Mouse (Mus musculus): ENCODE results near the gene Plac8.

Plac8 gene

DNA sequence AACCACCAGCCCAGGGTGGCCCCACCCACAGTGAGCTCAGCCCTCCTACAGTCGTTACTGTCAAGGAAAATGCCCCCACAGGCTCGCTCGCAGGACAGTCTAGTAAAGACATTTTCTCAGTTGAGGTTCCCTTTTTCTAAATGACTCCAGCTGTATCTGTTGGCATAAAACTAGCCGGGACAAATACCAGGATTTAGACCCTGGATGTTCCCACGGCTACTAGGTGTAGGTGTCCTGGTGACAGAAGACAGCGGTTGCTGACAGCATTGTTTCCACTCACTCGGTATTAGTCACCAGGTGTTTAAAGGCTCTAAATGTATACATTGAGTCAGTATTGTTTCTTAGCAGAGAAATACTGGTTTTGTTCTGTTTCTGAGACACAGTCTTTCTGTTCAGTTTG, 36.2 kb downstream of the Plac8 start:
- in situ Hi-C loops (cut with MboI), result no loop called here

DNA sequence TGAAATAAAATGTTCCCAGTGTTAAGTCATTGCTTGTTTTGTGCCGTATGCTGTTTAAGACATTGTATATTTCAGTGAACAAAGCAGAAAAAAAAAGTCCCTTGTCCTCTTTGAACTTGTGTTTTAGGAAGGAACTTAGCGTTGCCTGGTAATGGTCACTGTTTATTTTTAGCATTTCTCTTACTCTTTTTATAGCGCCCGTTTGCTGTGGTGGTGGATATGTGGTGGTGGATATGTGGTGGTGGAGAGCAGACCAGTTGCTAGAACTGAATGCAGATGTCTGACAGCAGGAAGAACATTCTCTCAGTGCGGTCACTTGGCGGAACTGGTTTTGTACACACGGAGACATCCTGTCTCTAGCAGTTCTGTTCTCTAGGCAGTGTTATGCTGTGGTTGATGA, 45.9 kb downstream of the Plac8 start:
- in situ Hi-C loops (cut with MboI), result no loop called here

DNA sequence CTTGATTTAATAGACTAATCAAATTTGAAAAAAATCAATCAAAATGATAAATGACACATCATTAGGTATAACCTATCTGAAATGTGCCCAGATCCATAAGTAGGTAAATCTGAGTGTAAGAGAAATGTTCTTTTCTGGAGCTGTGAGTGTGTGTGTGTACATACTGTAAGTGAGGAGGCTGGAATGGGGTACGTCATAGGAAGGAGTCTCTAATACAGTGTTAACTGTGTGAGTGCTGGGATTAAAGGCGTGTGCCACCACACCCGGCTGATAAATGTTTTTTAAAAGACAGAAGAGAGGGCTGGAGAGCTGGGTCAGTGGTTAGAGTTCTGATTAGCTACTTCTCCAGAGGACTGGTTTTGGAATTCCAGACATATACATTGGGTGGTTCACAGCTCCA, 46.4 kb downstream of the Plac8 start:
- in situ Hi-C loops (cut with MboI), result no loop called here

DNA sequence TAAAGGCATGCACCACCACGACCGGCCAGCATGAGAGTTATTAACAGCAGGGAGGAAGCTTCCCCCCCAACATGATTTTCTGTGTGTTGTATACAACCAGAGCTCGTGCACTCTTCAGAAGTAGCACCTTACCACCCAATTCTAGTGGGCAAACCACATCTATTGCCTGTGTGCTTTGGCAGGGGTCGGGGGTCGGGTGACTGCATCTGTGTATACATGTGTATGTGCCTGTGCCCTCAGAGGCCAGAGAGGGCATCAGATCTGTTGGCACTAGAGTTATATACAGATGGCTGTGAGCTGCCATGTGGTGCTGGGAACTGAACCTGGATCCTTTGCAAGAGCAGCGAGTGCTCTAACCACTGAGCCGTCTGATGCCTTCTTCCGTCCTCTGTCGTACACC, 47.1 kb downstream of the Plac8 start:
- in situ Hi-C loops (cut with MboI), result no loop called here

DNA sequence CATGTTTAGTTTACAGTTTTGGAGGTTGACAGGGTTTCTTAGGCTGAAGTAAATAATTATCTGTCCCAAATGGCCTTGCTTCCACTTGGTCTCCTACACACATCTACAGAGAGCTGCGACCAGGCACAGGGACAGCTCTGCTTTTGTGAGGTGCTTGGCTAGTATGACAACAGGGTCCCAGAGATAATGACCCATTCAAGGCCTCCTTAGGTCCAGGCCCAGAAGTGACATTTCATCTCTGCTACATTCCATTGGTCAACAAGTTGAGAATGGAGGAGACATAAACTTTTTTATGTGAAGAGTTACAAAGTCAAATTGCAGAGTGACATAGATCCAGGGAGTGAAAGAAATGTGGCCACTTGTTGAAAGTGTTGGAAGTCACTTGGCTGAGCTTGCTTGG, 48.7 kb downstream of the Plac8 start:
- in situ Hi-C loops (cut with MboI), result no loop called here

DNA sequence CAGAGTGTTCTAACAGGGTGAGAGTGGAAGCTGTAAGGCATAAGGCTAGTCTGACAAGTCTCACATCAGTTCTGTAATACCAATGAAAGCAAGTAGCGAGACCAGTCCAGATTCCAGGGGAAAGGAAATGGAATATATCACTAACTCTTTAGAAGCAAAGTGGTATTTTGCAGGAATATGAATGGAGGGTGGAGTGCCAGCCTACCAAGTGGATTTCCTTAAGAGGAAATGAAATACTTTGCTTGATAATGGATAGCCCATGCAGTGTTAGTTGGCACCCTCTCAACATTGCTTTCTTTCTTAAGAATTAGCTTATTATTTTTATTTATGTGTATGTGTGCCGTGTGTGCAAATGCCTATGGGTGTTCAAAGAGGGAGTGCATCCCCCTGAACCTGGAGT, 51.8 kb downstream of the Plac8 start:
- in situ Hi-C loops (cut with MboI), result no loop called here

DNA sequence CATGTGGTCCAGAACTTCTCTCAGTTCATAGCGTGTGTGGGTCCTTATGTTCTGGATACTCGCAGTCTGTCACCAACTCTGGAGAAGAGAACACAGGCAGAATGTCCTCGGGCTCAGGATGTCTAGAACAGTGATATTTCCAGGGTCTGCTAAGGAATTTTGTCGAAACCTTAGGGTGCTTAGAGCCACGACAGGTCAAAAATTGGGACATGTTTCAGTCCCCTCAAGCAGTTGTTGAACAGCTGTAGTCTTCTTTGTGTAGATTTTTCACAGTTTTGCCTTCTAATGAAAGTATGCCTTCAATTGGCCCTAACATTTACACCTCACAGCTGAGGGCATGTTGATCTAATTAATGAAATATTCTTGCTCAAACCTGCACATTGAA, 53.0 kb downstream of the Plac8 start:
- in situ Hi-C loops (cut with MboI), result no loop called here

DNA sequence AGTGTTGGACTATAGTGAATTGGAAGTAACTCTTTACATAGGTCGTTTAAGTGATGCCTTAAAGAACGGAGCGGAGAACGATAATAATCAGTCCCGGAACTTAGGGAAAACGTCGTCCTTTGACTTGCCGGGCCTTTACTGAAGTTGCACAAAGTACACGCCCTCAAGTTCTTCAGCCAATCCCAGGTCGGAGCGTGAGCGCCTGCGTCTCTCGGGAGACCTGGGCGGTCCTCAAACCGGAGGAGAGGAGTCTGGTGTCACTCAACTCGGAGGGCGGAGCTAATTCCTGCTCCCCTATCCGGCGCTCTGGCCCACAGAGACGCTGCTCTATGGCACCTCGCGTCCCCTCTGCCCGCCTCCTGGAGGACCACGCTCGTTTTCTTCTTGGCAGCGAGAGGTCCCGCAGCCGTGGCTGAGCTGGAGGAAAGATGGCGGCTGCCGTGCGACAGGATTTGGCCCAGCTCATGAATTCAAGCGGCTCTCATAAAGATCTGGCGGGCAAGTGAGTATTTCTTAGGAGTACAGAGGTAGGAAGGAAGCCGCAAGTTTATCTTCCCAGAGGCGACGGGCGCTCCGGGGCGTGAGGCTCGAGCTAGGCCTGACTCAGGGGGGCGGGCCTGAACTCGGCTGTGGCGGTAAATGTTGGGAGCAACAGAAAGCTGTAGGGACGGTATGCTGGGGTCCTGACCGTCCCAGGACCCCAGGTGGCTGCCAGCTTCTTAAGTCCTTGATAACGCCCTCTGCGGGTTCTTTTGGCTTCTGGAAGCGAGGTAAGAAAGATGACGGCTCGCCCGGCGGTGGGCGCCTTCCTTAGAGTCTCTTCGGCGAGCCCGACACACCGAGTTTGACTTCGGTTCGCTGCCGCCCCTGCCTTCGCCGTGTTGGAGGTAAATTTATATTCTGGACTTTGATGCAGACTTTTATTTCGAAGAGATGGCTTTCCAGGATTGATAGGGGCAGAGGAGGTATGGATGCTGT, 53.7 kb downstream of the Plac8 start, which contains the start of gene Cops4:
TSS of gene Cops4 (plus strand) at position 261 of the 978 bp plus-strand sequence.
- in situ Hi-C loops (cut with MboI), result no loop called here

DNA sequence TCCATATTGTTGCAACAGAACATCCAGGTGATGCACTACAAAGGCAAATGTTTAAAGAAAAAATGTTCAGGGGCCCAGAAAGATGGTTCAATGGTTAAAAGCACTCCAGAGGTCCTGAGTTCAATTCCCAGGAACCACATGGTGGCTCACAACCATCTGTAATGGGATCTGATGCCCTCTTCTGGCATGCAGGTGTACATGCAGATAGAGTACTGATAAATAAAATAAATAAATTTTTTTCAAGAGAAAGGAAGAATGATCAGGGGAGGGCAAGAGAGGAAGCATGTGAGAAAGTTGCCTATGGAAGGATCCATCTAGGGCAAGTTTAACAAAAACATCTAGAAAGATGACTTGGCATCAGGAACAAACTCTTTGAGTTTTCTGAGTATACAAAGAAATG, 59.5 kb downstream of the Plac8 start:
- in situ Hi-C loops (cut with MboI), result no loop called here

DNA sequence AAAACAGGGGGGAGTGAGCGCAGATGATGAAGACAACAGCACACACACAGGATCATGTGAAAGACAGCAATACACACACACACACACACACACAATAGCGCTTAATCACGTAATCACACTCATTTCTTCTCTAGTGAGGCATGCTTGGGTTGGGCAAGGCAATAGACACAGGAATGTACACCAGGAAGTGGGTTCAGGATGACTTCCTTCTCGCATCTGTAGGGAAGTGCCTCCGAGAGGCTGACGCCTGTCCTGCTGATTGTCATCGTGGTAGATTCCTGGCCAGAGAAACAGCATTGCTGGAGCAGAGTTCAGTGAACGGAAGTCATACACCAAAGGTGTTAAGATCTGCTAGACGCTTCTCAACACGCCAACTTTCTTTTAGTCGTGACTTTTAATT, 62.8 kb downstream of the Plac8 start:
- in situ Hi-C loops (cut with MboI), result no loop called here
